Mouse (Mus musculus) kidney, adult 11 months (tissue): Measurements from ENCODE around the gene Rngtt.
"Not testable (repeated sequence)": the region's sequence is repeated elsewhere in the genome, so short reads cannot be mapped to it uniquely, and the experiment has no call there.

Source experiments
- DNase-seq: peaks from one replicate; pipeline ENCODE4 v3.0.0; 2022

Rngtt gene

GRCm38 (mm10) chr4:33309764-33310757, at the start of gene Rngtt:
TSS of gene Rngtt (plus strand) at chr4:33310311.
- peak; percentile 95 for DNase-seq

GRCm38 (mm10) chr4:33260311-33260710, 49.8 kb upstream of the Rngtt start:
- DNase-seq, result no peak

GRCm38 (mm10) chr4:33261311-33261753, 48.8 kb upstream of the Rngtt start:
- peak; percentile 97 for DNase-seq

- no peak for DNase-seq
These were observed 47.2 kb upstream of the Rngtt start for GRCm38 (mm10) chr4:33262897-33263296.

- no peak for DNase-seq
These were observed 45.0 kb upstream of the Rngtt start for GRCm38 (mm10) chr4:33264979-33265726.

GRCm38 (mm10) chr4:33270386-33271314, 39.5 kb upstream of the Rngtt start:
- DNase-seq, result no peak

- no peak for DNase-seq
These were observed 36.7 kb upstream of the Rngtt start for GRCm38 (mm10) chr4:33273437-33273836.

- no peak for DNase-seq
These were observed 28.0 kb upstream of the Rngtt start for GRCm38 (mm10) chr4:33281891-33282685.

GRCm38 (mm10) chr4:33284083-33284880, 25.8 kb upstream of the Rngtt start:
- DNase-seq, result no peak

- peak; percentile 43 for DNase-seq
These were observed 24.7 kb upstream of the Rngtt start for GRCm38 (mm10) chr4:33285448-33285847.

- DNase-seq, result no peak
These were observed 20.9 kb upstream of the Rngtt start for GRCm38 (mm10) chr4:33289106-33289650.

- DNase-seq, result peak; percentile 30
These were observed 20.1 kb upstream of the Rngtt start, which contains the start of gene Pnrc1 for GRCm38 (mm10) chr4:33290002-33290401. TSS of gene Pnrc1 (minus strand) at chr4:33290163.

GRCm38 (mm10) chr4:33290878-33291277, 19.2 kb upstream of the Rngtt start:
- no peak for DNase-seq

- DNase-seq, result peak; percentile 21
These were observed 17.4 kb upstream of the Rngtt start for GRCm38 (mm10) chr4:33292409-33293370.

- not testable (repeated sequence) for DNase-seq
These were observed 9.0 kb upstream of the Rngtt start for GRCm38 (mm10) chr4:33300891-33301665.

- no peak for DNase-seq
These were observed 7.1 kb upstream of the Rngtt start for GRCm38 (mm10) chr4:33303057-33303456.

- no peak for DNase-seq
These were observed 3.0 kb upstream of the Rngtt start for GRCm38 (mm10) chr4:33307146-33307545.

- DNase-seq, result no peak
These were observed 828 bp downstream of the Rngtt start for GRCm38 (mm10) chr4:33310840-33311437.
